Mouse (Mus musculus): ENCODE data around the gene Mical1. TPM values are rescaled to one million over a fixed set of nuclear protein-coding genes. Genes with fewer than 3 reads are reported as not detected.

Gene Mical1
- total and polyA plus RNA-seq, 3 experiments = 1.3 to 15.7 TPM; not detected in 1

- TF ChIP-seq USF1 (IDR thresholded peaks at IDR 0.05; ENCODE audit: low read depth, low read length) = peak; percentile 94
- TF ChIP-seq ZC3H11A (IDR thresholded peaks at IDR 0.05; ENCODE audit: low read depth, low read length) = no peak
- TF ChIP-seq USF2 (IDR thresholded peaks at IDR 0.05; ENCODE audit: borderline replicate concordance in 1 of 2, insufficient read depth in 1 of 2, low read depth in 1 of 2, low read length in 2 of 2) = peak; percentile 83 to 84
- TF ChIP-seq ZKSCAN1 (IDR thresholded peaks at IDR 0.05; ENCODE audit: low read depth, low read length) = no peak
- no peak for TF ChIP-seq E2F4 (IDR thresholded peaks at IDR 0.05; ENCODE audit: borderline replicate concordance, low read depth, low read length)
- TF ChIP-seq CHD2 (IDR thresholded peaks at IDR 0.05; ENCODE audit: low read length) = no peak
- 0 out of 2 replicates have a peak, but pooled peaks have one; percentile 30 for TF ChIP-seq MXI1 (IDR thresholded peaks at IDR 0.05; ENCODE audit: low read depth, low read length)
- TF ChIP-seq KAT2A (conservative IDR thresholded peaks at IDR 0.05; ENCODE audit: low read depth, low read length) = no peak
- TF ChIP-seq POLR2AphosphoS5 (IDR thresholded peaks at IDR 0.05; ENCODE audit: borderline replicate concordance, low read depth, low read length) = 0 out of 2 replicates have a peak, but pooled peaks have one; percentile 61
- TF ChIP-seq MAZ (IDR thresholded peaks at IDR 0.05; ENCODE audit: low read depth, low read length) = peak; percentile 45; the same call in 1 of the 2 replicates
Measured at GRCm38 (mm10) chr10:41518981-41519618, 43.0 kb downstream of the Mical1 start, which contains the start of gene Cd164 (continued).

- Histone ChIP-seq H3K9ac (ENCODE audit: control insufficient read depth, low read depth, low read length, poor library complexity, severe bottlenecking) (peak overlapping the region; percentile 96), H3K27me3 (ENCODE audit: control insufficient read depth in 1 of 2, insufficient read depth in 2 of 2, low read length in 2 of 2) (no peaks in the 10 kb centered on the region), H3K79me2 (ENCODE audit: control insufficient read depth, insufficient read depth, low read length, poor library complexity) (peaks cover 28% of the 10 kb centered on the region), H3K27ac (ENCODE audit: control insufficient read depth, low read depth, low read length) (peak overlapping the region; percentile 78), H3K4me1 (ENCODE audit: control insufficient read depth in 1 of 2, insufficient read depth in 2 of 2, low read length in 2 of 2) (peaks cover 13 to 22% of the 10 kb centered on the region in 2 experiments), H3K4me3 (ENCODE audit: control insufficient read depth in 1 of 2, insufficient read depth in 1 of 2, low read depth in 2 of 2, low read length in 2 of 2) (peak overlapping the region; percentile 75 to 81), H3K36me3 (ENCODE audit: control insufficient read depth in 1 of 2, insufficient read depth in 2 of 2, low read length in 2 of 2) (peaks cover 3 to 38% of the 10 kb centered on the region in 2 experiments; a peak in 3 of 4 replicates), H3K9me3 (replicated peaks; ENCODE audit: insufficient read depth, low read length) (no peaks in the 10 kb centered on the region)
- 0 out of 2 replicates have a peak, but pooled peaks have one; percentile 13 for TF ChIP-seq TBP (IDR thresholded peaks at IDR 0.05; ENCODE audit: low read depth, low read length)
- peak; percentile 6; the same call in 1 of the 2 replicates for TF ChIP-seq MAZ (IDR thresholded peaks at IDR 0.05; ENCODE audit: low read depth, low read length)
- peak; percentile 9; the same call in 1 of the 2 replicates for TF ChIP-seq ZMIZ1 (IDR thresholded peaks at IDR 0.05; ENCODE audit: low read depth, low read length)
- no peak for TF ChIP-seq CHD2 (IDR thresholded peaks at IDR 0.05; ENCODE audit: low read length)
- peak; percentile 79; the same call in 1 of the 2 replicates for TF ChIP-seq MXI1 (IDR thresholded peaks at IDR 0.05; ENCODE audit: low read depth, low read length)
- TF ChIP-seq MAX (IDR thresholded peaks at IDR 0.05; ENCODE audit: low read length) = peak; percentile 10; the same call in 1 of the 2 replicates
- DNase-seq (ENCODE audit: low read depth, low spot score) = peak; percentile 76
Measured at GRCm38 (mm10) chr10:41519640-41520409, 43.7 kb downstream of the Mical1 start.

GRCm38 (mm10) chr10:41520410-41520673, 44.2 kb downstream of the Mical1 start:
- Histone ChIP-seq H3K36me3 (ENCODE audit: control insufficient read depth in 1 of 2, insufficient read depth in 2 of 2, low read length in 2 of 2) (peaks cover 5 to 41% of the 10 kb centered on the region in 2 experiments; a peak in 3 of 4 replicates), H3K79me2 (ENCODE audit: control insufficient read depth, insufficient read depth, low read length, poor library complexity) (peaks cover 28% of the 10 kb centered on the region), H3K9ac (ENCODE audit: control insufficient read depth, low read depth, low read length, poor library complexity, severe bottlenecking) (peak overlapping the region; percentile 96), H3K27me3 (ENCODE audit: control insufficient read depth in 1 of 2, insufficient read depth in 2 of 2, low read length in 2 of 2) (no peaks in the 10 kb centered on the region), H3K4me1 (ENCODE audit: control insufficient read depth in 1 of 2, insufficient read depth in 2 of 2, low read length in 2 of 2) (peaks cover 15 to 25% of the 10 kb centered on the region in 2 experiments), H3K9me3 (replicated peaks; ENCODE audit: insufficient read depth, low read length) (no peaks in the 10 kb centered on the region), H3K27ac (ENCODE audit: control insufficient read depth, low read depth, low read length) (no peak overlapping the region), H3K4me3 (ENCODE audit: control insufficient read depth in 1 of 2, insufficient read depth in 1 of 2, low read depth in 2 of 2, low read length in 2 of 2) (peak overlapping the region; percentile 75 to 81)
- no peak for DNase-seq (ENCODE audit: low read depth, low spot score)
- TF ChIP-seq ZNF384 (IDR thresholded peaks at IDR 0.05; ENCODE audit: low read depth, low read length) (peak; percentile 70), MXI1 (IDR thresholded peaks at IDR 0.05; ENCODE audit: low read depth, low read length) (no peak)
